Mouse (Mus musculus): ENCODE results near the gene Olfr902.
"Not testable (repeated sequence)": the region's sequence is repeated elsewhere in the genome, so short reads cannot be mapped to it uniquely, and the experiment has no call there.

The Olfr902 gene

GRCm38 (mm10) chr9:38447352-38447751, at the start of gene Olfr902:
Olfr902 (plus strand) TSS chr9:38447652.
- DNase-seq (ENCODE audit: low read depth, low spot score) = no peak

- no peak for DNase-seq (ENCODE audit: low read depth, low spot score)
These were observed 46.1 kb upstream of the Olfr902 start, which contains the start of gene Olfr147 for GRCm38 (mm10) chr9:38401398-38401797. Olfr147 (plus strand) TSS chr9:38401698.

GRCm38 (mm10) chr9:38407502-38407901, 40.0 kb upstream of the Olfr902 start:
- not testable (repeated sequence) for DNase-seq (ENCODE audit: low read depth, low spot score)

GRCm38 (mm10) chr9:38413502-38413901, 34.0 kb upstream of the Olfr902 start:
- DNase-seq (ENCODE audit: low read depth, low spot score) = not testable (repeated sequence)

GRCm38 (mm10) chr9:38423801-38424200, 23.7 kb upstream of the Olfr902 start:
- no peak for DNase-seq (ENCODE audit: low read depth, low spot score)

- no peak for DNase-seq (ENCODE audit: low read depth, low spot score)
These were observed 20.4 kb upstream of the Olfr902 start for GRCm38 (mm10) chr9:38427026-38427425.

- no peak for DNase-seq (ENCODE audit: low read depth, low spot score)
These were observed 18.3 kb upstream of the Olfr902 start, which contains the start of gene Olfr901 for GRCm38 (mm10) chr9:38429155-38429554. Olfr901 (plus strand) TSS chr9:38429455.

GRCm38 (mm10) chr9:38462844-38463243, 15.4 kb downstream of the Olfr902 start, which contains the start of gene Olfr904:
Olfr904 (plus strand) TSS chr9:38463144.
- no peak for DNase-seq (ENCODE audit: low read depth, low spot score)

- no peak for DNase-seq (ENCODE audit: low read depth, low spot score)
These were observed 23.4 kb downstream of the Olfr902 start, which contains the start of gene Olfr905 for GRCm38 (mm10) chr9:38470807-38471206. Olfr905 (plus strand) TSS chr9:38471107.

GRCm38 (mm10) chr9:38486785-38487184, 39.3 kb downstream of the Olfr902 start, which contains the start of gene Olfr906:
Olfr906 (plus strand) TSS chr9:38487085.
- no peak for DNase-seq (ENCODE audit: low read depth, low spot score)

- no peak for DNase-seq (ENCODE audit: low read depth, low spot score)
These were observed 48.0 kb downstream of the Olfr902 start, which contains the start of gene Olfr907 for GRCm38 (mm10) chr9:38495501-38495900. Olfr907 (plus strand) TSS chr9:38495801.

Data from forelimb bud, embryonic 11.5 days (tissue).